Mouse (Mus musculus) kidney, postnatal 0 days (tissue): ENCODE results near the gene Mogs. TPM values are rescaled to one million over a fixed set of nuclear protein-coding genes. Genes with fewer than 3 reads are reported as not detected.

Experiments
- ATAC-seq: fragments of 200-750 bp; cut with Nextera tagmentation; replicated peaks from 2 replicates; pipeline ENCODE4 v1.8.0; 2017; ENCODE audit warnings: low read depth, moderate number of reproducible peaks, moderate TSS enrichment, moderate library complexity; ENCODE audit not compliant: low FRiP score
- DNase-seq: peaks from one replicate; pipeline ENCODE4 v3.0.0-alpha.2; 2016; ENCODE audit warnings: low spot score
- H3K27ac ChIP-seq: fragments of 300-500 bp; sonication (generic); 2 replicates; pipeline ENCODE4 v1.5.1; 2014; ENCODE audit warnings: mild to moderate bottlenecking
- H3K27me3 ChIP-seq: fragments of 300-500 bp; sonication (generic); 2 replicates; pipeline ENCODE4 v1.6.1; 2014; ENCODE audit warnings: low read length, mixed read lengths; ENCODE audit not compliant: insufficient read depth
- H3K36me3 ChIP-seq: fragments of 300-500 bp; sonication (generic); 2 replicates; pipeline ENCODE4 v1.6.1; 2014; ENCODE audit warnings: low read length, mixed read lengths; ENCODE audit not compliant: insufficient read depth
- H3K4me1 ChIP-seq: fragments of 300-500 bp; sonication (generic); replicated peaks from 2 replicates; pipeline ENCODE4 v1.6.1; 2014; ENCODE audit warnings: antibody characterized with exemption, low read length, mixed read lengths; ENCODE audit not compliant: insufficient read depth
- H3K4me2 ChIP-seq: fragments of 300-500 bp; sonication (generic); 2 replicates; pipeline ENCODE4 v1.6.1; 2014; ENCODE audit warnings: mild to moderate bottlenecking, low read length, moderate library complexity, mixed read lengths
- H3K4me3 ChIP-seq: fragments of 300-500 bp; sonication (generic); replicated peaks from 2 replicates; pipeline ENCODE4 v1.5.1; 2014; ENCODE audit warnings: low read depth, low read length
- H3K9ac ChIP-seq: fragments of 300-500 bp; sonication (generic); 2 replicates; pipeline ENCODE4 v1.6.1; 2014; ENCODE audit warnings: low read depth, low read length
- H3K9me3 ChIP-seq: fragments of 300-500 bp; sonication (generic); replicated peaks from 2 replicates; pipeline ENCODE4 v1.6.1; 2016; ENCODE audit warnings: low read length, inconsistent platforms, mixed read lengths
- CTCF ChIP-seq: IDR thresholded peaks from 2 replicates; pipeline ENCODE4 v1.5.1; 2016; ENCODE audit warnings: antibody characterized with exemption, low read depth, mild to moderate bottlenecking, moderate library complexity
- WGBS: fragments of 180-500 bp; shearing (Covaris S2); extraction: QIAGEN DNeasy Blood & Tissue Kit; methylation state at CpG from one replicate; pipeline ENCODE4 v1.1.7; 2014; 5-methylcytosine and 5-hydroxymethylcytosine counted together
- microRNA counts: library from miRNA; unstranded; fragments of <30 nt; microRNA quantifications from one replicate; lab custom pipeline; 2015
- microRNA-seq: library from miRNA; unstranded; fragments of <30 nt; microRNA quantifications from one replicate; pipeline ENCODE4, GENCODE M21; 2016
- polyA plus RNA-seq: library from polyadenylated mRNA; unstranded; fragments of >200 nt; fragmentation: Nextera tagmentation; extraction: Ambion mirVana; gene quantifications from 2 replicates; pipeline ENCODE4 v1.2.1, GENCODE M21; 2015

Gene Mogs
- polyA plus RNA-seq, 1 experiment from 2014 or later, result 37.6 TPM

GRCm38 (mm10) chr6:83162701-83163100 lies 47.4 kb downstream of the Mogs start:
- WGBS, result 1% methylated on average over 8 of the region's 8 CpGs
- peaks cover 20% of the 10 kb centered on the region; the same call in 1 of the 2 replicates for H3K4me1 ChIP-seq

GRCm38 (mm10) chr6:83165026-83165606 lies 49.8 kb downstream of the Mogs start:
- peak overlapping the region; percentile 85 for H3K27ac ChIP-seq
- DNase-seq (peak; percentile 36), ATAC-seq (0 out of 2 replicates have a peak, but pooled peaks have one; percentile 1)
- WGBS, result 5% methylated on average over 6 of the region's 6 CpGs
- no peaks in the 10 kb centered on the region for H3K36me3 ChIP-seq
- peaks cover 24% of the 10 kb centered on the region; the same call in 1 of the 2 replicates for H3K4me1 ChIP-seq
- TF ChIP-seq CTCF, result no peak
- H3K27me3 ChIP-seq, result peaks cover 13% of the 10 kb centered on the region; the same call in 1 of the 2 replicates
- no peaks in the 10 kb centered on the region for H3K9me3 ChIP-seq
- peak overlapping the region; percentile 65 for H3K4me2 ChIP-seq
- peak overlapping the region; percentile 91 for H3K9ac ChIP-seq
- peak overlapping the region; percentile 88 for H3K4me3 ChIP-seq

More at GRCm38 (mm10) chr6:83162701-83163100, 47.4 kb downstream of the Mogs start:
- Histone ChIP-seq H3K9ac (peak overlapping the region; percentile 54; the same call in 1 of the 2 replicates), H3K27ac (no peak overlapping the region), H3K27me3 (peaks cover 13% of the 10 kb centered on the region; the same call in 1 of the 2 replicates), H3K9me3 (no peaks in the 10 kb centered on the region), H3K4me3 (peak overlapping the region; percentile 26), H3K36me3 (no peaks in the 10 kb centered on the region), H3K4me2 (peak overlapping the region; percentile 73)
- DNase-seq (peak; percentile 80), ATAC-seq (peak; percentile 12; the same call in 1 of the 2 replicates)
- TF ChIP-seq CTCF, result peak; percentile 83

- TF ChIP-seq CTCF, result peak; percentile 92
- no peaks in the 10 kb centered on the region for H3K36me3 ChIP-seq
- DNase-seq (peak; percentile 98), ATAC-seq (peak; percentile 73)
- WGBS, result under 1% methylated on average over 58 of the region's 58 CpGs
- 0 out of 2 replicates have a peak, but pooled peaks cover 13% of the 10 kb centered on the region for H3K27me3 ChIP-seq
- H3K9me3 ChIP-seq, result no peaks in the 10 kb centered on the region
- H3K4me3 ChIP-seq, result peak within 1 kb of the TSS; percentile 88
- peak within 1 kb of the TSS; percentile 65 for H3K4me2 ChIP-seq
- peaks cover 24% of the 10 kb centered on the region; the same call in 1 of the 2 replicates for H3K4me1 ChIP-seq
- H3K9ac ChIP-seq, result peak within 1 kb of the TSS; percentile 91
- peak within 1 kb of the TSS; percentile 85 for H3K27ac ChIP-seq
Measured at GRCm38 (mm10) chr6:83165607-83166242, 50.4 kb downstream of the Mogs start, which contains the start of gene Dctn1. Gene Dctn1, plus strand, starts transcription at chr6:83165920.

- H3K4me2 ChIP-seq, result peak overlapping the region; percentile 65
- peaks cover 24% of the 10 kb centered on the region; the same call in 1 of the 2 replicates for H3K4me1 ChIP-seq
- H3K9me3 ChIP-seq, result no peaks in the 10 kb centered on the region
- H3K27me3 ChIP-seq, result 0 out of 2 replicates have a peak, but pooled peaks cover 8% of the 10 kb centered on the region
- peak overlapping the region; percentile 91 for H3K9ac ChIP-seq
- peak overlapping the region; percentile 88 for H3K4me3 ChIP-seq
- peak overlapping the region; percentile 85 for H3K27ac ChIP-seq
- DNase-seq (peak; percentile 57), ATAC-seq (no peak)
- WGBS, result 0% methylated on average over 12 of the region's 12 CpGs
- no peaks in the 10 kb centered on the region for H3K36me3 ChIP-seq
- 0 out of 2 replicates have a peak, but pooled peaks have one; percentile 8 for TF ChIP-seq CTCF
Measured at GRCm38 (mm10) chr6:83166243-83166630, 50.9 kb downstream of the Mogs start.

MicroRNAs within 50 kb of the gene (microRNA counts, 519-probe panel; counts per million panel counts)
- 330 counts per million, percentile 68 among the panel's probes with 10 or more counts for microRNA mmu-miR-3470a+mmu-miR-3470b (lab: Ali Mortazavi, UCI)

Small RNAs within 50 kb of the gene (microRNA-seq; reads per million reads assigned to microRNA genes)
- gene Mir3470a, result not detected

Other genes starting within 250 kb of the Mogs start
- gene Sema4f, start 175.7 kb upstream of the Mogs start, polyA plus RNA-seq, result 0.41 and 0.50 TPM in 2 replicates
- gene M1ap, start 168.6 kb upstream of the Mogs start, polyA plus RNA-seq, result 0.32 and 0.34 TPM in 2 replicates
- 13.7 and 15.2 TPM in 2 replicates for gene Dok1, start 82.0 kb upstream of the Mogs start, polyA plus RNA-seq
- 13.4 and 16.1 TPM in 2 replicates for gene Loxl3, start 81.3 kb upstream of the Mogs start, polyA plus RNA-seq
- gene Aup1, start 61.0 kb upstream of the Mogs start, polyA plus RNA-seq, result 194 and 210 TPM in 2 replicates
- gene Htra2, start 60.2 kb upstream of the Mogs start, polyA plus RNA-seq, result 68.5 and 70.4 TPM in 2 replicates
- 5.8 and 7.0 TPM in 2 replicates for gene Dqx1, start 57.7 kb upstream of the Mogs start, polyA plus RNA-seq
- 0.12 TPM in 1 of 2 replicates, not detected in the other for gene Tlx2, start 45.2 kb upstream of the Mogs start, polyA plus RNA-seq
- 28.0 and 29.7 TPM in 2 replicates for gene Pcgf1, start 37.6 kb upstream of the Mogs start, polyA plus RNA-seq
- 3.1 and 4.8 TPM in 2 replicates for gene Lbx2, start 29.1 kb upstream of the Mogs start, polyA plus RNA-seq
- gene Ccdc142, start 13.9 kb upstream of the Mogs start, polyA plus RNA-seq, result 2.0 and 2.7 TPM in 2 replicates
- gene Gm42688, start 13.9 kb upstream of the Mogs start, polyA plus RNA-seq, result 2.7 and 2.9 TPM in 2 replicates
- 165 and 166 TPM in 2 replicates for gene Mrpl53, start 6.5 kb upstream of the Mogs start, polyA plus RNA-seq
- gene Wbp1, start 6.1 kb downstream of the Mogs start, polyA plus RNA-seq, result 108 and 115 TPM in 2 replicates
- 14.5 and 16.2 TPM in 2 replicates for gene Ino80b, start 9.9 kb downstream of the Mogs start, polyA plus RNA-seq
- gene Rtkn, start 20.0 kb downstream of the Mogs start, polyA plus RNA-seq, result 38.5 and 40.3 TPM in 2 replicates
- gene Wdr54, start 40.9 kb downstream of the Mogs start, polyA plus RNA-seq, result 3.5 and 4.2 TPM in 2 replicates
- 1.3 and 1.6 TPM in 2 replicates for gene 1700003E16Rik, start 40.9 kb downstream of the Mogs start, polyA plus RNA-seq
- gene Dctn1, start 50.4 kb downstream of the Mogs start, polyA plus RNA-seq, result 62.2 and 68.2 TPM in 2 replicates
- 0.69 and 0.86 TPM in 2 replicates for gene Slc4a5, start 104.3 kb downstream of the Mogs start, polyA plus RNA-seq
- 21.6 and 25.8 TPM in 2 replicates for gene Mthfd2, start 210.4 kb downstream of the Mogs start, polyA plus RNA-seq
- gene Mob1a, start 210.5 kb downstream of the Mogs start, polyA plus RNA-seq, result 46.8 and 50.6 TPM in 2 replicates
- gene Bola3, start 233.7 kb downstream of the Mogs start, polyA plus RNA-seq, result 231 and 242 TPM in 2 replicates